Mouse (Mus musculus) forelimb bud, embryonic 11.5 days (tissue): ENCODE results near the gene Dtx3l.
"Not testable (repeated sequence)": the region's sequence is repeated elsewhere in the genome, so short reads cannot be mapped to it uniquely, and the experiment has no call there.

ENCODE experiments used
- DNase-seq: peaks from one replicate; pipeline ENCODE4 v3.0.0-alpha.2; 2012; ENCODE audit warnings: low read depth, low spot score

Gene Dtx3l

GRCm38 (mm10) chr16:35932179-35933055 is 6.5 kb downstream of the Dtx3l start:
- no peak for DNase-seq

- no peak for DNase-seq
Observed at GRCm38 (mm10) chr16:35924341-35924740, 14.6 kb downstream of the Dtx3l start.

- DNase-seq = no peak
Observed at GRCm38 (mm10) chr16:35923546-35924198, 15.3 kb downstream of the Dtx3l start.

- no peak for DNase-seq
Observed at GRCm38 (mm10) chr16:35922301-35922895, 16.6 kb downstream of the Dtx3l start.

GRCm38 (mm10) chr16:35921676-35922235 is 17.2 kb downstream of the Dtx3l start:
- DNase-seq = no peak

- DNase-seq = no peak
Observed at GRCm38 (mm10) chr16:35918721-35919543, 20.0 kb downstream of the Dtx3l start.

- no peak for DNase-seq
Observed at GRCm38 (mm10) chr16:35914301-35914700, 24.6 kb downstream of the Dtx3l start.

GRCm38 (mm10) chr16:35913526-35913925 is 25.4 kb downstream of the Dtx3l start:
- peak; percentile 12 for DNase-seq

GRCm38 (mm10) chr16:35911449-35911848 is 27.5 kb downstream of the Dtx3l start:
- no peak for DNase-seq

GRCm38 (mm10) chr16:35907432-35908201 is 31.3 kb downstream of the Dtx3l start:
- DNase-seq = no peak

- no peak for DNase-seq
Observed at GRCm38 (mm10) chr16:35906887-35907286, 32.1 kb downstream of the Dtx3l start.

GRCm38 (mm10) chr16:35905819-35906485 is 33.0 kb downstream of the Dtx3l start:
- DNase-seq = no peak

GRCm38 (mm10) chr16:35905355-35905754 is 33.6 kb downstream of the Dtx3l start:
- DNase-seq = no peak

- no peak for DNase-seq
Observed at GRCm38 (mm10) chr16:35904121-35904736, 34.7 kb downstream of the Dtx3l start.

GRCm38 (mm10) chr16:35903014-35903640 is 35.8 kb downstream of the Dtx3l start:
- no peak for DNase-seq

- no peak for DNase-seq
Observed at GRCm38 (mm10) chr16:35900541-35900940, 38.4 kb downstream of the Dtx3l start.

GRCm38 (mm10) chr16:35894997-35895396 is 44.0 kb downstream of the Dtx3l start:
- DNase-seq = no peak

- DNase-seq = not testable (repeated sequence)
Observed at GRCm38 (mm10) chr16:35891603-35892002, 47.3 kb downstream of the Dtx3l start.

GRCm38 (mm10) chr16:35890645-35891044 is 48.3 kb downstream of the Dtx3l start:
- DNase-seq = no peak
